Mouse (Mus musculus): ENCODE results near the gene Aph1c. TPM values are rescaled to one million over a fixed set of nuclear protein-coding genes. Genes with fewer than 3 reads are reported as not detected.

Aph1c gene
- 3.0 TPM for polyA plus RNA-seq (2014; fragmentation: Illumina TruSeq; extraction: RNeasy Lipid Tissue Mini Kit (QIAGEN cat#74804); ENCODE audit: low read depth, low replicate concordance)

DNA sequence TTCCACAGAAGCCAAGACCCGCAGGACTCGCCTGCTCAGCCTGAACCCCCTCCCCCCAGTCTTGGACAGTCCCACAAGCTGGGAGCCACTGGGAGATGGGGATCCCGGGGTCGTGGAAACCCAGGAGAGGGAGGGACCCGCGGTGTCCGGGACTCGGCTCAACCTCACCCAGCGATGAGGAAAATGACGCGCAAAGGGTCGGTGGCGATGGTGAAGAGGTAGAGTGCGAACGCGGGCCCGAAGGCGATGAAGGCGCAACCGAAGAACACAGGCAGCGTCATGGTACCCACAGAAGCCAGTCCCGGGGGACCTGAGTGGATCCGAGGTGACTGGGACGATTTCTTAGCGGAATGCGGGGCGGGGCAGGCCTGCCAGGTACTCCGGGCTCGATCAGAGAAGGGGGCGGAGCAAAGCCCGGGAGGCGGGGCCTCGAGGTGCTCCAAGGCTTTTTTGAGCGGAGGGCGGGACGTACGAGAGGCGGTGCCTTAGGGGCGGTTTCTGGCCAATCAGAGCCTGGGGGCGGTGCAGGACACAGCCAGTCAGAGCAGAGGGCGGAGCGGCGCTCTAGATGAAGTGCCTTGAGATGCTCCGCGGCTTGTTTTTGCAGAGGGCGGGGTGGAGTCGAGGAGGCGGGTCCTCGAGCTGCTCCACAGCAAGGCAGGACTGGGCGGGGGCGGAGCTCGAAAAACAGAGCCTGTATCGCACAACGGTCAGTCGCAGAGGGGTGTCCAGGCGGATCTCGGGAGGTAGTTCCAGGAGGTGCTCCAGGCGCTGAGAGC, at the start of gene Aph1c:
Aph1c (minus strand) TSS at position 409 of the 779 bp plus-strand sequence.

GRCm38 (mm10) chr9:66796739-66797138, 37.8 kb downstream of the Aph1c start, which contains the start of gene Gm10647:
Gm10647 (plus strand) TSS chr9:66797039.

DNA sequence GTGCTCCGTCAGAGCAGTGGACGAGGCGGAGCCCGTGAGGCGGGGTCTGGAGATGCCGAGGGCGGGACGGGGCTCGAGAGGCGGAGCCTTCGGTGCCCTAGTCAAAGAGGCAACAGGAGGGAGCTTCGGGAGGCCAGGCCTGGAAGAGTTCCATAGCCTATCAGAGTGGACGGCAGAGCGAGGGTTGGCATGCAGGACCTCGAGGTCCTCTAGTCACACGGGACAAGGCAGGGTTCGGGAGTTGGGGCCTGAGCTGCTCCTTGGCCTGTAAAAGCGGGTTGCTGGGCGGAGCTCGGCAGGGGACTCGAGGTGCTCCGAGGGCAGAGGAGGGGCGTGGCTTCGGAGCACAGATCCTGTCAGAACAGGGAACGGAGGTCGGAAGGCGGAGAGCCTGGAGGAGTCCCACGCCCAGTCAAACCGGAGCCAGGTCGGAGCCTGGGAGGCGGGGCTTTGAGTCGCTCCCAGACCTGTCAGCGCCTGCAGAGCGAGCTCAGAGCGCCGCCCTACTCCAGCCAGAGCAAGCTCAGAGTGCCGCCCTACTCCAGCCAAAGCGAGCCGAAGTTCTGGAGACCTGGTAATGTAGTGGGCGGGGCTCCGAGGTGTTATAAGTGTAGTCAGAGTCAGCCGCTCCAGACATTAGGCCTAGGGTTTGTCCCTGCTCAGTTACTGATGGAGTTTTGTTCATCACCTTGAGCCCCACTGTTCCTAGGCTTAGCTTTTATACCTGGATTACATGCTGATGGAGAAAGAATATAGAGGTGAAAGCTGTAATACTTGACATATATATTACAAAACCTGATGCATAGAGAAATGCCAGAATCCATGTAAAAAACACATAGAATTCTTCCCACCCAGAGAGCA, 38.8 kb downstream of the Aph1c start, which contains the start of gene Aph1b:
Aph1b (minus strand) TSS at position 27 of the 861 bp plus-strand sequence.

Other genes with a start within 250 kb of the Aph1c start
- gene Usp3, start 241.6 kb downstream of the Aph1c start, polyA plus RNA-seq (2014; fragmentation: Illumina TruSeq; extraction: RNeasy Lipid Tissue Mini Kit (QIAGEN cat#74804); ENCODE audit: low read depth, low replicate concordance) = 34.5 TPM
- gene Car12, start 121.0 kb downstream of the Aph1c start, polyA plus RNA-seq (2014; fragmentation: Illumina TruSeq; extraction: RNeasy Lipid Tissue Mini Kit (QIAGEN cat#74804); ENCODE audit: low read depth, low replicate concordance) = 21.9 TPM
- 8.8 TPM for gene Aph1b, start 39.2 kb downstream of the Aph1c start, polyA plus RNA-seq (2014; fragmentation: Illumina TruSeq; extraction: RNeasy Lipid Tissue Mini Kit (QIAGEN cat#74804); ENCODE audit: low read depth, low replicate concordance)
- 0.20 TPM for gene Gm10647, start 37.7 kb downstream of the Aph1c start, polyA plus RNA-seq (2014; fragmentation: Illumina TruSeq; extraction: RNeasy Lipid Tissue Mini Kit (QIAGEN cat#74804); ENCODE audit: low read depth, low replicate concordance)
- 13.1 TPM for gene Rab8b, start 85.0 kb upstream of the Aph1c start, polyA plus RNA-seq (2014; fragmentation: Illumina TruSeq; extraction: RNeasy Lipid Tissue Mini Kit (QIAGEN cat#74804); ENCODE audit: low read depth, low replicate concordance)
- gene Rps27l, start 111.4 kb upstream of the Aph1c start, polyA plus RNA-seq (2014; fragmentation: Illumina TruSeq; extraction: RNeasy Lipid Tissue Mini Kit (QIAGEN cat#74804); ENCODE audit: low read depth, low replicate concordance) = 233 TPM
- gene Lactb, start 140.8 kb upstream of the Aph1c start, polyA plus RNA-seq (2014; fragmentation: Illumina TruSeq; extraction: RNeasy Lipid Tissue Mini Kit (QIAGEN cat#74804); ENCODE audit: low read depth, low replicate concordance) = 16.7 TPM
- 352 TPM for gene Tpm1, start 214.7 kb upstream of the Aph1c start, polyA plus RNA-seq (2014; fragmentation: Illumina TruSeq; extraction: RNeasy Lipid Tissue Mini Kit (QIAGEN cat#74804); ENCODE audit: low read depth, low replicate concordance)